Mouse (Mus musculus) forebrain, embryonic 11.5 days (tissue): ENCODE measurements around the gene Ncapd3. TPM values are rescaled to one million over a fixed set of nuclear protein-coding genes. Genes with fewer than 3 reads are reported as not detected.

ENCODE experiments used
- ATAC-seq: fragments of 200-750 bp; cut with Nextera tagmentation; replicated peaks from 2 replicates; pipeline ENCODE4 v1.8.0; 2017; ENCODE audit warnings: moderate TSS enrichment; ENCODE audit not compliant: low FRiP score
- DNase-seq: peaks from one replicate; pipeline ENCODE4 v3.0.0-alpha.2; 2017; ENCODE audit warnings: low spot score
- H3K27ac ChIP-seq: fragments of 300-500 bp; sonication (generic); 2 replicates; pipeline ENCODE4 v1.5.1; 2014; ENCODE audit warnings: low read depth, low read length
- H3K27me3 ChIP-seq: fragments of 300-500 bp; sonication (generic); 2 replicates; pipeline ENCODE4 v1.6.1; 2014; ENCODE audit warnings: mild to moderate bottlenecking, low read length, mixed read lengths; ENCODE audit not compliant: control insufficient read depth, insufficient read depth
- H3K36me3 ChIP-seq: fragments of 300-500 bp; sonication (generic); 2 replicates; pipeline ENCODE4 v1.6.1; 2014; ENCODE audit warnings: mild to moderate bottlenecking, low read length, moderate library complexity, mixed read lengths; ENCODE audit not compliant: control insufficient read depth, insufficient read depth
- H3K4me1 ChIP-seq: fragments of 300-500 bp; sonication (generic); replicated peaks from 2 replicates; pipeline ENCODE4 v1.6.1; 2014; ENCODE audit warnings: low read length, mixed read lengths; ENCODE audit not compliant: control insufficient read depth, insufficient read depth
- H3K4me2 ChIP-seq: fragments of 300-500 bp; sonication (generic); 2 replicates; pipeline ENCODE4 v1.6.1; 2014; ENCODE audit warnings: low read depth, mild to moderate bottlenecking, low read length, moderate library complexity, mixed read lengths; ENCODE audit not compliant: severe bottlenecking
- H3K4me3 ChIP-seq: fragments of 300-500 bp; sonication (generic); 2 replicates; pipeline ENCODE4 v1.5.1; 2014; ENCODE audit warnings: low read depth, low read length
- H3K9ac ChIP-seq: fragments of 300-500 bp; sonication (generic); 2 replicates; pipeline ENCODE4 v1.6.1; 2014; ENCODE audit warnings: low read length
- H3K9me3 ChIP-seq: fragments of 300-500 bp; sonication (generic); 2 replicates; pipeline ENCODE4 v1.6.1; 2016; ENCODE audit warnings: low read length, mixed read lengths; ENCODE audit not compliant: control insufficient read depth
- WGBS: fragments of 180-500 bp; shearing (Covaris S2); extraction: QIAGEN DNeasy Blood & Tissue Kit; methylation state at CpG from one replicate; pipeline ENCODE4 v1.1.7; 2014; 5-methylcytosine and 5-hydroxymethylcytosine counted together
- polyA plus RNA-seq: library from polyadenylated mRNA; unstranded; fragments of >200 nt; fragmentation: Nextera tagmentation; extraction: Ambion mirVana; gene quantifications from 2 replicates; pipeline ENCODE4 v1.2.1, GENCODE M21; 2014

Gene Ncapd3
- polyA plus RNA-seq, 1 experiment from 2014 or later, result 48.7 TPM

DNA sequence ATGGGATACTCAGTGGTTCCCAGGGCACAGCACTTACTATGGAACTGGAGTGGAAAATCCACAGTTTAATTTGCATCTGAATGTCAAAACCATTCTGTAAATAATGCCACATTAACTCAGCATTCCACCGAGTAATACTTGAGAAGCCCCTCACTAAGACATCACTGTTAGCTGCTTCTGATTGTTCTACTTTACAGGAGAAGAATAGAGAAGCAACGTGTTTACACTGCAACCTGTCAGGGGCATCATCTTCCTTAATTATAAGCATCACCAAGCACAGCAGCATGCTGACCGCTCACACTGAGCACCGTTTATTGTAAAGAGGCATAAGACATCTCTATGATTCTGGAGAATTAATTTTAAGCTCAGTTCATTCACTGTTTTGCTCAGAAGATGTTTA, 93.0 kb downstream of the Ncapd3 start:
- H3K27ac ChIP-seq, result no peak overlapping the region
- peaks cover 9% of the 10 kb centered on the region; the same call in 1 of the 2 replicates for H3K4me1 ChIP-seq
- no peak overlapping the region for H3K4me3 ChIP-seq
- no peaks in the 10 kb centered on the region for H3K9me3 ChIP-seq
- DNase-seq, result no peak
- H3K4me2 ChIP-seq, result no peak overlapping the region
- ATAC-seq, result no peak
- H3K36me3 ChIP-seq, result no peaks in the 10 kb centered on the region
- no peak overlapping the region for H3K9ac ChIP-seq
- 63% methylated on average over 4 of the region's 4 CpGs for WGBS
- no peaks in the 10 kb centered on the region for H3K27me3 ChIP-seq

DNA sequence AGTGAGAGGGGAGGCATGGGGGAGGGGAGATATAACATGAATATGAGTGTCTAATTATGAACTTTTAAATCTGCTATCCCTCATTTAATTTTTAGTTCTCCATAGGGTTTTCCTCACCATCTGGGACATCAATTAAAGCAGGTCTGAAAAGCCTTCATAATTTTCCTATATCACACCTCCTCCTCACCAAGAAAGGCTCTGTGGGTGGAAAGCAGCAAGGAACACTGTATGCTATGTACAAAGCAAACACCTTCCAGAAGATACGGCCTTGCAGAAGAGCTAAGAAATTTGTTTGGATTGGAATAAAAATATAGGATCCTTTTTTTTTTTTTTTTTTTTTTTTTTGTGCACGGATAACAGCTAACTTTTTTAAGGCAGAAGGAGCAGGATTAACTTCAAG, 94.0 kb downstream of the Ncapd3 start:
- Histone ChIP-seq H3K9me3 (no peaks in the 10 kb centered on the region), H3K4me3 (no peak overlapping the region), H3K36me3 (no peaks in the 10 kb centered on the region), H3K4me1 (peaks cover 9% of the 10 kb centered on the region; the same call in 1 of the 2 replicates), H3K27me3 (no peaks in the 10 kb centered on the region), H3K27ac (no peak overlapping the region), H3K4me2 (no peak overlapping the region), H3K9ac (no peak overlapping the region)
- DNase-seq (no peak), ATAC-seq (no peak)
- 89% methylated on average over 2 of the region's 2 CpGs for WGBS

DNA sequence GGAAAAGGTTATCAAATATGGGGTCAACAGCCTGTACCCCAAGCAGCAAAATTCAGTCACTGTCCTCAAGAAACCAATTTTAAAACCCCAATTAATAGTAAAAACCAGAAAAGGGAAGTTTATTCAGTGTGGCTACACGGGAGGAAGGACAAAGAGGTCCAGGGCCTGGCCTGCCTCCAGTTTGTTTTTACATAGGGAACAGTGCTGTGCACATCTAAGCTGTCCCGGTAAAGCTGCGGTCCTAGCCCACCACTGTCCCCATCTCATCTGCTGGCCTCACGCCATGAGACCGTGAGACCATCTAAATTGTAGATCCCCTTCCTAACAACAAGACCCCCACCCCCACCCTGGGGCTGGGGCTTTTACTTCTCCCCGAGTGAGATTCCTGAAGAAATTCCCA, 95.5 kb downstream of the Ncapd3 start:
- ATAC-seq, result no peak
- Histone ChIP-seq H3K9ac (no peak overlapping the region), H3K9me3 (no peaks in the 10 kb centered on the region), H3K4me3 (no peak overlapping the region), H3K36me3 (no peaks in the 10 kb centered on the region), H3K27ac (no peak overlapping the region), H3K4me2 (no peak overlapping the region), H3K27me3 (no peaks in the 10 kb centered on the region), H3K4me1 (peaks cover 9% of the 10 kb centered on the region; the same call in 1 of the 2 replicates)
- 53% methylated on average over 6 of the region's 6 CpGs for WGBS
- no peak for DNase-seq

DNA sequence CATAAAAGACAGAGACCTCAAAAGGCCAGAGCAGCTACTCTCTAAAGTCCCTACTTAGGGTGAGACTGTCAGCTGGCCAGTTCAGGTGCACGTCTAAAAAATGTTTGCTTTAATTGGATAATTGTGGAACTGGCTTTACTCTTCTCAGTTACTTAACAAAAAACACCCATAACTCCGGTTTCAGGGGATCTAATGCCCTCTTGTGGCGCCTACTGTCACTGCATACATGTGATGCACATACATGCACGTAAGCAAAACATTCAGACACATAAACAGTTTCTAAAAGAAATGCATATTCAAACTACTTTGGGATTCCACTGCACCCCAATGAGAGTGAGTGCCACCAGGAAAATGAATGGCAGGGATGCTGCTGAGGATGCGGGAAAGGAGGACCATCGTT, 96.6 kb downstream of the Ncapd3 start:
- Histone ChIP-seq H3K36me3 (no peaks in the 10 kb centered on the region), H3K27ac (no peak overlapping the region), H3K27me3 (no peaks in the 10 kb centered on the region), H3K9ac (no peak overlapping the region), H3K4me2 (no peak overlapping the region), H3K4me3 (no peak overlapping the region), H3K4me1 (peaks cover 9% of the 10 kb centered on the region; the same call in 1 of the 2 replicates), H3K9me3 (no peaks in the 10 kb centered on the region)
- DNase-seq (no peak), ATAC-seq (no peak)
- WGBS, result 90% methylated on average over 6 of the region's 6 CpGs

DNA sequence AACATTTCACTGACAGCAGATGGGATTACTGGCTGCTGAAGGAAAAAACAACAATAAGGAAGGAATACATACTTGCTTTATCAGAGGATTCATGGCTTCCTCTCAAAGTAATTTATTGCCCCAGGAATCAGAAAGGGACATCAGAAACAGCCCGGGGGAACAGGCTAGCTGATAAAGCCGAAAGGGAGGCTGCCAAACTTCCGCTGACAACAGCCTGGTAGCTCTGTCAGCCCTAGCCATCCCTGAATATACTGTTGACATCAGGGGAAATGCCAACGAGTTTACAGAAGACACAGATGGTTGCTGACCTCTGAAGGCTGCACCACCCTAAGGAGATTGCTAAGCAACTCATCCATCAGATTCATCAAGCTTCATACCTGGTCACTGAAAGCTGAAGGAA, 98.7 kb downstream of the Ncapd3 start:
- DNase-seq (no peak), ATAC-seq (no peak)
- H3K27ac ChIP-seq, result no peak overlapping the region
- no peaks in the 10 kb centered on the region for H3K9me3 ChIP-seq
- no peaks in the 10 kb centered on the region for H3K27me3 ChIP-seq
- 88% methylated on average over 4 of the region's 4 CpGs for WGBS
- no peak overlapping the region for H3K4me3 ChIP-seq
- H3K4me2 ChIP-seq, result no peak overlapping the region
- H3K4me1 ChIP-seq, result 0 out of 2 replicates have a peak, but pooled peaks cover 8% of the 10 kb centered on the region
- peaks cover 4% of the 10 kb centered on the region; the same call in 1 of the 2 replicates for H3K36me3 ChIP-seq
- no peak overlapping the region for H3K9ac ChIP-seq

DNA sequence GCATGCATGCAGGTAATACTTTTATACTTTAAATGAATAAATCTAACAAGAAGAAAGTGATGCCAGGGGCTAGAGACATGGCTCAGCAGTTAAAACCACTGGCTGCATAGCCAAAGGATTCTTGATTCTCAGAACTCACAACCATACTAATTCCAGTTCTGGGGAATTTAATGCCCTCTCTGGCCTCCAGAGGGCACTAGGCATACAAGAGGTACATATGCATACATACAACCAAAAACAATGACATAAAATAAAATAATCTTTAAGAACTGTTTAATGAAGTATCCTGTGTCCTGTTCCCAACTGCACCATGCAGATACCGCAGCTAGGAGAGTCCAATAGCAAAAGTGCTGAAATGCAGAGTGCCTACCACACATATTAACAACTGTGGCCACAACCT, 104.4 kb downstream of the Ncapd3 start:
- no peaks in the 10 kb centered on the region for H3K9me3 ChIP-seq
- H3K4me2 ChIP-seq, result no peak overlapping the region
- 81% methylated on average over 1 of the region's 1 CpGs for WGBS
- no peak for ATAC-seq
- no peaks in the 10 kb centered on the region for H3K27me3 ChIP-seq
- H3K9ac ChIP-seq, result no peak overlapping the region
- peaks cover 4% of the 10 kb centered on the region; the same call in 1 of the 2 replicates for H3K36me3 ChIP-seq
- H3K27ac ChIP-seq, result no peak overlapping the region
- DNase-seq, result no peak
- H3K4me1 ChIP-seq, result 0 out of 2 replicates have a peak, but pooled peaks cover 3% of the 10 kb centered on the region
- no peak overlapping the region for H3K4me3 ChIP-seq

DNA sequence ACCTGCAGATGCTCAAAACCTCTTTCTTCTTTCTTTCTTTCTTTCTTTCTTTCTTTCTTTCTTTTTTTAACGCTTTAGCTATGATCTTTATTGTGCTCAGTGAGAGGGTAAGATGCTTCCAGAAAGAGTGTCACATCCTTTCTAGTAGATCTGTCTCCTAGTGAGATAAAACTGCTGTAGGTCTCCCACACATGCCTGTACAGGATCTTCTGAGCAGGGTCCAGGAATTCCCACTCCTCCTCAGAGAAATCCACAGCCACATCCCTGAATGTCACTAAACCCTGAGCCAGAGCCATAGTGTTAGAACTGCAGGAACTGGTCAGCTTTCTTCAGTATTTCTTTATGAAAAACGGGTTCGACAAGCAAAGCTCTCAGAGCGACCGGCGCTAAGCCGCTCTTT, 105.4 kb downstream of the Ncapd3 start:
- H3K27me3 ChIP-seq, result no peaks in the 10 kb centered on the region
- H3K36me3 ChIP-seq, result peaks cover 4% of the 10 kb centered on the region; the same call in 1 of the 2 replicates
- no peak overlapping the region for H3K4me2 ChIP-seq
- no peak overlapping the region for H3K27ac ChIP-seq
- H3K4me1 ChIP-seq, result 0 out of 2 replicates have a peak, but pooled peaks cover 3% of the 10 kb centered on the region
- ATAC-seq (no peak), DNase-seq (no peak)
- WGBS, result 90% methylated on average over 7 of the region's 7 CpGs
- H3K9ac ChIP-seq, result no peak overlapping the region
- no peaks in the 10 kb centered on the region for H3K9me3 ChIP-seq
- H3K4me3 ChIP-seq, result no peak overlapping the region

DNA sequence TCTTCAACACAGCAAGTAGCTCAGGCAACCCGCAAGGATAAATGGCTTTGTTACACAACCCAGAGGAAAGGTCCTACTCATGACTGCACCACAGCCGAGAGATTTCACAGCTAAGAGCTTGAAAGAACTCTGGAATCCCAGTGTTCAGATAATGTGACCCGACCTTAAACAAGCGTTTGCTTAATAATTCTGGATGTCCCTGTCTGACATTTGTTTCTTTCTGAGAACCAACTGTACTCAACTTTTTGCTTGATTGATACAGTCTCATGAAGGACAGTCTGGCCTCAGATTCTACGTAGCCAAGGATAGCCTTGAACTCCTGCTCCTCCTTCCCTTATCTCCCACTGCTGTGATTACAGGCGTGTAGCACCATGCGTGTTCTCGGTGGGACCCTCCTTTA, 106.7 kb downstream of the Ncapd3 start:
- H3K4me2 ChIP-seq, result no peak overlapping the region
- H3K4me3 ChIP-seq, result no peak overlapping the region
- no peak overlapping the region for H3K9ac ChIP-seq
- no peaks in the 10 kb centered on the region for H3K27me3 ChIP-seq
- WGBS, result 93% methylated on average over 8 of the region's 8 CpGs
- 0 out of 2 replicates have a peak, but pooled peaks cover 3% of the 10 kb centered on the region for H3K4me1 ChIP-seq
- no peaks in the 10 kb centered on the region for H3K9me3 ChIP-seq
- no peak overlapping the region for H3K27ac ChIP-seq
- H3K36me3 ChIP-seq, result peaks cover 9% of the 10 kb centered on the region; the same call in 1 of the 2 replicates
- DNase-seq, result no peak
- no peak for ATAC-seq

DNA sequence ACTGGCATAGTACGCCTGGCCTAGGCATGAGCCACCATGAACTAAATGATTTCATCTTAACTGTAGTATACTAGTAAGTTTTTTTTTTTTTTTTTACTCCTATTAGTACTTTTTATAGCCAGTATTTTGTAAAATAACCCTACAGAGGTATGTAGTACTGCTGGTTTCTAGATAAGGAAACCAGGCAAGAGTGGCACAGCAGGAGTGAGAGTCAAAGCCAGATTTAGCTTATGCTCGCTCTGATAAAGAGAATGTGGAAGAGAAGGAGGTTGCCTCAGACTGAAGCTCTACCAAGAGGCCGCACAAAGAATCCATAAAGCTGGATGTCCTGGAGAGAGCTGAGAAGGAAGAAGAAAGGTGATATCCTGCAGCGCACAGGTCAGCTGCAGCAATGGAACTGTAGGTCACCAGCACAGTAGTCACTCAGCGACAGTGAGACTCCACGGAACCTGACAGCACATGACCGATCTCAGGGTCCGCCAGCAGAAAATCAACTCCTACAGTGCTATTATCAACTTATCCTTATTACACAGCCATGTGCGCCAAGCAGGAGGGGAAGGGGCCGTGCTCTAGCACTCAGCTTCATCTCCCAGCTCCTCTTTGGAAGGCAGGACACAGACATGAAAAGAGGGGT, 110.6 kb downstream of the Ncapd3 start:
- DNase-seq (no peak), ATAC-seq (no peak)
- Histone ChIP-seq H3K9ac (no peak overlapping the region), H3K4me1 (0 out of 2 replicates have a peak, but pooled peaks cover 3% of the 10 kb centered on the region), H3K4me3 (no peak overlapping the region), H3K9me3 (no peaks in the 10 kb centered on the region), H3K27me3 (no peaks in the 10 kb centered on the region), H3K36me3 (peaks cover 9% of the 10 kb centered on the region; the same call in 1 of the 2 replicates), H3K4me2 (no peak overlapping the region), H3K27ac (no peak overlapping the region)
- WGBS, result 97% methylated on average over 10 of the region's 10 CpGs
